Mouse (Mus musculus) heart, embryonic 11.5 days (tissue): Measurements from ENCODE around the gene Tulp1. TPM values are rescaled to one million over a fixed set of nuclear protein-coding genes. Genes with fewer than 3 reads are reported as not detected.
A peak's percentile ranks its signal among the peaks of the same experiment; 100 is the strongest.
"Not testable (repeated sequence)": the region's sequence is repeated elsewhere in the genome, so short reads cannot be mapped to it uniquely, and the experiment has no call there.

Source experiments
- ATAC-seq: fragments of 200-750 bp; cut with Nextera tagmentation; replicated peaks from 2 replicates; pipeline ENCODE4 v1.8.0; 2017; ENCODE audit warnings: moderate library complexity; ENCODE audit not compliant: insufficient number of reproducible peaks, low FRiP score, low TSS enrichment
- H3K27ac ChIP-seq: fragments of 300-500 bp; sonication (generic); 2 replicates; pipeline ENCODE4 v1.5.1; 2014; ENCODE audit warnings: mild to moderate bottlenecking, low read depth, low read length
- H3K27me3 ChIP-seq: fragments of 300-500 bp; sonication (generic); 2 replicates; pipeline ENCODE4 v1.6.1; 2014; ENCODE audit warnings: mild to moderate bottlenecking, low read length, mixed read lengths; ENCODE audit not compliant: control insufficient read depth, insufficient read depth
- H3K36me3 ChIP-seq: fragments of 300-500 bp; sonication (generic); 2 replicates; pipeline ENCODE4 v1.6.1; 2014; ENCODE audit warnings: mild to moderate bottlenecking, low read length, moderate library complexity, mixed read lengths; ENCODE audit not compliant: control insufficient read depth, insufficient read depth
- H3K4me1 ChIP-seq: fragments of 300-500 bp; sonication (generic); 2 replicates; pipeline ENCODE4 v1.6.1; 2014; ENCODE audit warnings: low read length; ENCODE audit not compliant: control insufficient read depth, insufficient read depth
- H3K4me2 ChIP-seq: fragments of 300-500 bp; sonication (generic); 2 replicates; pipeline ENCODE4 v1.6.1; 2014; ENCODE audit warnings: mild to moderate bottlenecking, moderate library complexity
- H3K4me3 ChIP-seq: fragments of 300-500 bp; sonication (generic); 2 replicates; pipeline ENCODE4 v1.5.1; 2014; ENCODE audit warnings: low read depth, low read length
- H3K9ac ChIP-seq: fragments of 300-500 bp; sonication (generic); 2 replicates; pipeline ENCODE4 v1.6.1; 2014; ENCODE audit warnings: mild to moderate bottlenecking, low read depth, low read length, moderate library complexity
- H3K9me3 ChIP-seq: fragments of 300-500 bp; sonication (generic); replicated peaks from 2 replicates; pipeline ENCODE4 v1.6.1; 2016; ENCODE audit warnings: low read length; ENCODE audit not compliant: control insufficient read depth
- WGBS: fragments of 180-500 bp; shearing (Covaris S2); extraction: QIAGEN DNeasy Blood & Tissue Kit; methylation state at CpG from one replicate; pipeline ENCODE4 v1.1.7; 2014; ENCODE audit not compliant: insufficient replicate concordance; 5-methylcytosine and 5-hydroxymethylcytosine counted together
- polyA plus RNA-seq: library from polyadenylated mRNA; unstranded; fragments of >200 nt; fragmentation: Nextera tagmentation; extraction: Ambion mirVana; gene quantifications from 2 replicates; pipeline ENCODE4 v1.2.1, GENCODE M21; 2014

The Tulp1 gene
- polyA plus RNA-seq, 1 experiment from 2014 or later = 2.9 TPM

DNA sequence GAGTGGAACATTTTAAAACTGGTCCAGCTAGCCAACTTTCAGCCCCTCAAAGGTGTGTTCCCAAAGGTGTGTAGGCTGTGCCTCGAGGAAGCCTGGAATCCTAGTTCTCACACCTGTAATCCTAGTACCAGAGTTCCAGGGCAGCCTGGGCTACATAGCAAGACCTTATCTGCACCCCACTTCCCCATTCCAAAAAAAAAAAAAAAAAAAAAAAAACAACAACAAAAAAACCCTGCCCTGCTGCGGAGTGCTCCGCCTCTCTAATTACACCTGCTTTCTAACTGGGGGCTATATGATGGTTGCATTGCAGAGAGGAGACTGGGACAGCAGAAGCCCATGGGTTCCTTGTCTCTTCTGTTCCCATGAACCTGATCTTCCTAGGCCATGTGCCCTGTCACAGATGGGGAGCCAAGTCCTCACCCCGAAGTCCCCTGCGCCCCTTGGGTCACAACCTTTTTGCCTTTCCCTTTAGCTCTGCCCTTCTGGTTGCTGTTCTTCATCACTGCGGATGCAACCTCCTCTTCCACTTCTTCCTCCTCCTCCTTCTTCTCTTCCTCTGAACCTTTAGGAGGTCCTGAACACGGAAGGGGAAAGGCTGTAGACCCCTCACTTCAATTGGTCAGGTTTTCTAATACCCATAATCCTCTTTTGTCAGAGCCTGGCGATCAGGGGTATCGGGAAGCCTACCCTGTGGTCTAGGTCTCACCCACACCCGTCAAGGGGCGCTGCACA lies 2.9 kb downstream of the Tulp1 start:
- ATAC-seq = no peak
- WGBS = 30% methylated on average over 11 of the region's 11 CpGs
- Histone ChIP-seq H3K4me2 (peak overlapping the region; percentile 74), H3K36me3 (no peaks in the 10 kb centered on the region), H3K4me1 (peaks cover 22% of the 10 kb centered on the region), H3K9ac (peak overlapping the region; percentile 66), H3K27ac (no peak overlapping the region), H3K4me3 (peak overlapping the region; percentile 46), H3K27me3 (peaks cover 70% of the 10 kb centered on the region), H3K9me3 (no peaks in the 10 kb centered on the region)

DNA sequence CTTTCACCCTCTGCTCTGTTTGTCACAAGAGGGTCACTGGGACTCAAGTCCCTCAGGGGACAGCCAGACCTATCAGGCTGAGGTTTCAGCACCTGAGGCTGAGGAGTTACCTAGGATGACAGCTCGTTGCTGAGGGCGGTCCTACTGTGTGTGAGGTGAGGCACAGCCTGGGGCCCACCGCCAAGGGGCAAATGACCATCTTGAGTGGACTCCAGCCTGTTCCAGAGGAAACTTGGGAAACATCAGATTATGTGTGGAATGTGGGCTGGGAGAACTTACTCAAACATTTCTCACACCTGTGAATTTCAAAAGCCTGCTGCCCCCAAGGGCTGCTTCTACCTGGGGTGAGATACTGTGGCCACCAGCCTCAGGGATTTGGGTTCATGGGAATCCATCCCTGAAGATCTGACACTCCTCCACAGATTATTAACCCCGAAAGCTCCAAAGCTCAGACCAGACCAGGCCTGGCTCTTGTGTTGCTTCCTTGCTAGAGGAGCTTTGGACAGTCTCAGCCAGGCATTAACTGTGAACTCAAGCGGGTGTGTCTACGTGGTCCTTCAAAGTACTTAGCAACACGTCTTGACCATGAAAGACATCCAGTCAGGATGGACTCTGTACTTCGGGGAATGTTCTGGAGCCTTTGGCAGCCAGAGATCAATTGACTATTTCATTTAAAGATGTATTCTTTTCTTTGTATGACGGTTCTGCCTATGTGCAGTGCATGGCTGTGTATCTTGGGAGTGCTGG lies 4.3 kb downstream of the Tulp1 start:
- Histone ChIP-seq H3K4me1 (peaks cover 22% of the 10 kb centered on the region), H3K9me3 (no peaks in the 10 kb centered on the region), H3K4me3 (no peak overlapping the region), H3K27ac (no peak overlapping the region), H3K27me3 (peaks cover 67% of the 10 kb centered on the region), H3K4me2 (no peak overlapping the region), H3K36me3 (no peaks in the 10 kb centered on the region), H3K9ac (no peak overlapping the region)
- ATAC-seq = no peak
- 77% methylated on average over 9 of the region's 9 CpGs for WGBS

GRCm38 (mm10) chr17:28358576-28359261 lies 6.3 kb downstream of the Tulp1 start:
- H3K4me1 ChIP-seq, H3K9me3 ChIP-seq, ATAC-seq, H3K36me3 ChIP-seq, H3K27ac ChIP-seq, H3K9ac ChIP-seq, H3K4me3 ChIP-seq, H3K4me2 ChIP-seq: not testable (repeated sequence)
- H3K27me3 ChIP-seq = peaks cover 51% of the 10 kb centered on the region
- WGBS = 9% methylated on average over 21 of the region's 24 CpGs

DNA sequence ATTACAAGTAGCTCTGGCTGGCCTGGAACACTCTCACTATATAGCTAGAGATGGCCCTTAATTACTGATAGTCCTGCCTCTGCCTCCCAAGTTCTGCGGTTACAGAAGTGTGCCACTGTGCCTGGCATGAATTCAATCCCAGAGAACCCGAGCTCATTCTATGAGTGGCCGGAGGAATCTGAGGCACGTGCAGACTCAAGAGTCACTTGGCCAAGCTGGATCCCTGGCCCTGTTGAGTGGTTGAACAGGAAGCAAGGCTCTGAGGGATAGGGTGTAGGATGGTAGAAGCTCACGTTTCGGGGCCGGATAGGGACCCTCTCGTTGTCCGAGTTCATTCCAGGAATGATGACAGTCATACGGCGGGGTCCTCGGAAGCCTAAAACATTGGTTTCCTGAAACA lies 9.2 kb downstream of the Tulp1 start:
- H3K4me3 ChIP-seq = no peak overlapping the region
- WGBS = 82% methylated on average over 12 of the region's 12 CpGs
- ATAC-seq = no peak
- peaks cover 50% of the 10 kb centered on the region for H3K27me3 ChIP-seq
- peaks cover 8% of the 10 kb centered on the region for H3K4me1 ChIP-seq
- H3K9me3 ChIP-seq = no peaks in the 10 kb centered on the region
- no peaks in the 10 kb centered on the region for H3K36me3 ChIP-seq
- no peak overlapping the region for H3K4me2 ChIP-seq
- no peak overlapping the region for H3K9ac ChIP-seq
- H3K27ac ChIP-seq = no peak overlapping the region

GRCm38 (mm10) chr17:28352018-28352417 lies 13.0 kb downstream of the Tulp1 start:
- H3K27me3 ChIP-seq = peaks cover 21% of the 10 kb centered on the region
- no peak overlapping the region for H3K9ac ChIP-seq
- H3K4me1 ChIP-seq = peaks cover 24% of the 10 kb centered on the region
- no peak for ATAC-seq
- H3K27ac ChIP-seq = no peak overlapping the region
- no peaks in the 10 kb centered on the region for H3K9me3 ChIP-seq
- WGBS = 12% methylated on average over 11 of the region's 11 CpGs
- H3K36me3 ChIP-seq = no peaks in the 10 kb centered on the region
- H3K4me3 ChIP-seq = peak overlapping the region; percentile 86; the same call in 1 of the 2 replicates
- H3K4me2 ChIP-seq = peak overlapping the region; percentile 96; the same call in 1 of the 2 replicates

- H3K27me3 ChIP-seq = peaks cover 21% of the 10 kb centered on the region
- peak overlapping the region; percentile 96 for H3K4me2 ChIP-seq
- H3K36me3 ChIP-seq = no peaks in the 10 kb centered on the region
- peak overlapping the region; percentile 95 for H3K9ac ChIP-seq
- peaks cover 27% of the 10 kb centered on the region for H3K4me1 ChIP-seq
- peak overlapping the region; percentile 90 for H3K27ac ChIP-seq
- peak overlapping the region; percentile 86 for H3K4me3 ChIP-seq
- H3K9me3 ChIP-seq = no peaks in the 10 kb centered on the region
- no peak for ATAC-seq
- under 1% methylated on average over 29 of the region's 29 CpGs for WGBS
These were observed 13.6 kb downstream of the Tulp1 start for GRCm38 (mm10) chr17:28351353-28351890.

DNA sequence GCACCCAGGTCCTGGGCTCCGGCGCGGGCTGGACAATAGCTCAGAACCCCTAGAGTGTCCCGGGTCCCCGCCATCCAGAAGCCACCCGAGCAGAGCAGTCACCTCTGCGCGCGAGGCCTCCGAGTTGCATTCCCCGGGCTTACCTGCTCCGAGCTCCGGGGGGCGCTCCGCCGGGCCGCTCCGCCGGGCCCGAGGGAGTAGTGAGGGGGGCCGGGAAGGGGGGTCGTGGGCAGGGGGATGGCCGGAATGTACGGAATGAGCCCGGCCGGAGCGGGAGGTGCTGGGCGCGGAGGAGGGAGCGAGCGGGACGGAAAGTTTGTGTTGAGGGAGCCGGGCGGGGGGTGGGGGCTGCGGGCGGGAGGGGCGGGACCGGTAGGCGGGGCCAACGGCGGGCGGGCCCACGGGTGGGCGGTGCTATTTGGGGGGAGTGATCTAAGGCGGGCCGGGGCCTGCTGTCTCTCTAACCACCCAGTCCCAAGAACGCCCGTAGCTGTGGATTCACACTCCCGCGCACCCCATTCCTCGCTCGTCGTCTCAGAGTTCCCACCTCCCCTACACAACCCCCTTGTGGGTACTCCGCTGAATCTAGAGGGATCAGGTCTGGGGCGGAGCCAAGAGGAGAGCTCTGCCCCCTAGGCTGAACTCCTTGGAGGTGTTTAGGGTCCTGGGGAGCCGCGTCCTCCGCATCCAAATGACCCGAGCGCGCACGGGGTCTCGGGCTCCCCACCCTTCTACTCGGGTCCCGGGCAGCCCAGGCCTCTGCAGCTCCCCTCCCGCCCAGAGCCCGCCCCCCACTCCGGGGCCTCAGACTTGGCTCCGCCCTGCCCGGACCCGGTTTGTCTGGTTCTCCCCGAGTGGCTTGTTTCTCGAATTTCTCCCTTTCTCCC lies 14.3 kb downstream of the Tulp1 start, which contains the start of gene Tead3:
Gene Tead3 (minus strand): TSS at position 352 of the 887 bp plus-strand sequence.
- H3K9ac ChIP-seq = peak within 1 kb of the TSS; percentile 95
- WGBS = under 1% methylated on average over 50 of the region's 73 CpGs
- peaks cover 21% of the 10 kb centered on the region for H3K27me3 ChIP-seq
- H3K4me3 ChIP-seq = peak within 1 kb of the TSS; percentile 86
- peak; percentile 78 for ATAC-seq
- peak within 1 kb of the TSS; percentile 96 for H3K4me2 ChIP-seq
- no peaks in the 10 kb centered on the region for H3K9me3 ChIP-seq
- H3K4me1 ChIP-seq = peaks cover 34% of the 10 kb centered on the region
- H3K36me3 ChIP-seq = no peaks in the 10 kb centered on the region
- peak within 1 kb of the TSS; percentile 90 for H3K27ac ChIP-seq
